Mouse (Mus musculus) c-Kit-positive CD71-negative TER-119-negative erythroid progenitor cells, embryonic 14.5 days (primary cell): ENCODE results near the gene Npas1.

ENCODE experiments used
- DNase-seq: peaks from one replicate; pipeline ENCODE4 v3.0.0-alpha.2; 2013; ENCODE audit warnings: low read depth

Gene Npas1

GRCm38 (mm10) chr7:16417141-16417771, 60.3 kb downstream of the Npas1 start:
- DNase-seq = no peak

GRCm38 (mm10) chr7:16415426-16415825, 62.1 kb downstream of the Npas1 start:
- DNase-seq = no peak

GRCm38 (mm10) chr7:16412930-16413329, 64.6 kb downstream of the Npas1 start:
- DNase-seq = no peak

- no peak for DNase-seq
These were observed 65.2 kb downstream of the Npas1 start for GRCm38 (mm10) chr7:16412220-16412896.

- no peak for DNase-seq
These were observed 66.4 kb downstream of the Npas1 start for GRCm38 (mm10) chr7:16411100-16411499.

- DNase-seq = no peak
These were observed 70.5 kb downstream of the Npas1 start for GRCm38 (mm10) chr7:16406978-16407377.
